Comparison of ENCODE assay signal across 12 mouse cellular contexts in genomic region chr8:11363340-11364126, GRCm38 (mm10). TPM values are rescaled to one million over a fixed set of nuclear protein-coding genes. Genes with fewer than 3 reads are reported as not detected.
DNase-seq lines count a peak whose midpoint lies in the region; ATAC-seq lines count a peak whose summit lies in the region.
"Had no signal": no experiment of that assay in that cellular context is flagged by ENCODE, and none has a peak within 500 bp of the region (broad histone marks: within the 10 kb centered on the region; RNA-seq: fewer than 3 reads in every experiment).

No protein-coding gene starts in this region.

- WGBS in heart, embryonic 12.5 days: 37% methylated on average over 13 of the region's 13 CpGs
- 61% methylated on average over 13 of the region's 13 CpGs for WGBS in midbrain, embryonic 12.5 days
- 57% methylated on average over 13 of the region's 13 CpGs for WGBS in midbrain, embryonic 16.5 days
- 42% methylated on average over 13 of the region's 13 CpGs for WGBS in embryonic facial prominence, embryonic 15.5 days

- peaks cover 69% of the 10 kb centered on the region for H3K4me1 ChIP-seq in heart, embryonic 12.5 days (replicated peaks)
- peaks cover 31% of the 10 kb centered on the region for H3K4me1 ChIP-seq in midbrain, embryonic 12.5 days
- H3K4me1 ChIP-seq in midbrain, embryonic 16.5 days (ENCODE audit: control insufficient read depth, insufficient read depth, low read length): peaks cover 6% of the 10 kb centered on the region
- H3K4me1 ChIP-seq in embryonic facial prominence, embryonic 15.5 days: peaks cover 37% of the 10 kb centered on the region

- no peak overlapping the region for H3K4me2 ChIP-seq in heart, embryonic 12.5 days
- H3K4me2 ChIP-seq in midbrain, embryonic 12.5 days (replicated peaks): no peak overlapping the region
- no peak overlapping the region for H3K4me2 ChIP-seq in midbrain, embryonic 16.5 days (ENCODE audit: low read length)
- H3K4me2 ChIP-seq in embryonic facial prominence, embryonic 15.5 days (replicated peaks): no peak overlapping the region

- H3K9me3 ChIP-seq in heart, embryonic 12.5 days (replicated peaks): no peaks in the 10 kb centered on the region
- H3K9me3 ChIP-seq in midbrain, embryonic 12.5 days: no peaks in the 10 kb centered on the region
- no peaks in the 10 kb centered on the region for H3K9me3 ChIP-seq in midbrain, embryonic 16.5 days (replicated peaks; ENCODE audit: control insufficient read depth, low read length, poor library complexity, severe bottlenecking)
- H3K9me3 ChIP-seq in embryonic facial prominence, embryonic 15.5 days (replicated peaks): no peaks in the 10 kb centered on the region

- 0 out of 2 replicates have a peak, but pooled peaks cover 4% of the 10 kb centered on the region for H3K36me3 ChIP-seq in heart, embryonic 12.5 days
- no peaks in the 10 kb centered on the region for H3K36me3 ChIP-seq in midbrain, embryonic 12.5 days
- H3K36me3 ChIP-seq in midbrain, embryonic 16.5 days (ENCODE audit: control insufficient read depth, insufficient read depth, low read length): no peaks in the 10 kb centered on the region
- no peaks in the 10 kb centered on the region for H3K36me3 ChIP-seq in embryonic facial prominence, embryonic 15.5 days

- ATAC-seq in heart, embryonic 12.5 days (ENCODE audit: insufficient number of reproducible peaks, low FRiP score): no peak
- no peak for ATAC-seq in midbrain, embryonic 12.5 days (ENCODE audit: low FRiP score, low read depth)
- ATAC-seq in midbrain, embryonic 16.5 days: no peak
- no peak for ATAC-seq in embryonic facial prominence, embryonic 15.5 days (ENCODE audit: insufficient number of reproducible peaks, low FRiP score, low TSS enrichment, low read depth)

- no peaks in the 10 kb centered on the region for H3K27me3 ChIP-seq in heart, embryonic 12.5 days (replicated peaks)
- 0 out of 2 replicates have a peak, but pooled peaks cover 2% of the 10 kb centered on the region for H3K27me3 ChIP-seq in midbrain, embryonic 12.5 days
- H3K27me3 ChIP-seq in midbrain, embryonic 16.5 days (ENCODE audit: control insufficient read depth, insufficient read depth, low read depth, low read length): no peaks in the 10 kb centered on the region; the same call in 1 of the 2 replicates
- H3K27me3 ChIP-seq in embryonic facial prominence, embryonic 15.5 days: no peaks in the 10 kb centered on the region

- no peak overlapping the region for H3K4me3 ChIP-seq in heart, embryonic 12.5 days
- H3K4me3 ChIP-seq in midbrain, embryonic 12.5 days: no peak overlapping the region
- no peak overlapping the region for H3K4me3 ChIP-seq in midbrain, embryonic 16.5 days (ENCODE audit: low read depth, low read length)
- H3K4me3 ChIP-seq in embryonic facial prominence, embryonic 15.5 days (replicated peaks): no peak overlapping the region

- no peak overlapping the region for H3K9ac ChIP-seq in heart, embryonic 12.5 days
- no peak overlapping the region for H3K9ac ChIP-seq in midbrain, embryonic 12.5 days (replicated peaks)
- no peak overlapping the region for H3K9ac ChIP-seq in midbrain, embryonic 16.5 days (ENCODE audit: low read depth, low read length)
- H3K9ac ChIP-seq in embryonic facial prominence, embryonic 15.5 days: no peak overlapping the region

- no peak for DNase-seq in heart, postnatal 4 days
- DNase-seq in retina, postnatal 1 day: peak; percentile 72
- DNase-seq in cerebellum, adult 11-12 months: no peak
- no peak for DNase-seq in right cerebral cortex, postnatal 36 days (ENCODE audit: low spot score in 2 of 2)
- DNase-seq: cerebellum, adult 9-10 months; kidney, adult 2 months; lung, postnatal 36 days had no signal

- H3K27ac ChIP-seq in heart, embryonic 12.5 days (ENCODE audit: poor library complexity, severe bottlenecking): peak overlapping the region; percentile 81
- H3K27ac ChIP-seq in midbrain, embryonic 12.5 days (replicated peaks): peak overlapping the region; percentile 49; the same call in 1 of the 2 replicates
- no peak overlapping the region for H3K27ac ChIP-seq in midbrain, embryonic 16.5 days (ENCODE audit: low read length)
- peak overlapping the region; percentile 75 for H3K27ac ChIP-seq in embryonic facial prominence, embryonic 15.5 days (replicated peaks)

RNA-seq across cellular contexts. Expression of gene Col4a1, which starts 50.9 kb away (rescaled TPM):
- 240 and 249 TPM in 2 replicates for polyA plus RNA-seq in heart, embryonic 12.5 days (2016; fragmentation: Nextera tagmentation; extraction: Ambion mirVana)
- total RNA-seq in heart, postnatal 4 days (2021): 1,000 to 10,000 TPM; 1,026 to 1,084 TPM
- polyA plus RNA-seq in midbrain, embryonic 12.5 days (2016; fragmentation: Nextera tagmentation; extraction: Ambion mirVana): 147 and 176 TPM in 2 replicates
- polyA plus RNA-seq in midbrain, embryonic 16.5 days (2015; fragmentation: Nextera tagmentation; extraction: Ambion mirVana): 73.6 and 83.1 TPM in 2 replicates
- 200 and 216 TPM in 2 replicates for polyA plus RNA-seq in embryonic facial prominence, embryonic 15.5 days (2015; fragmentation: Nextera tagmentation; extraction: Ambion mirVana)
- total RNA-seq: neutrophil, adult 5-6 weeks had no signal

RNA-seq across cellular contexts. Expression of gene Col4a2, which starts 50.9 kb away (rescaled TPM):
- 117 and 129 TPM in 2 replicates for polyA plus RNA-seq in heart, embryonic 12.5 days (2016; fragmentation: Nextera tagmentation; extraction: Ambion mirVana)
- total RNA-seq in heart, postnatal 4 days (2021): 100 to 1,000 TPM; 558 to 588 TPM
- 73.3 and 82.0 TPM in 2 replicates for polyA plus RNA-seq in midbrain, embryonic 12.5 days (2016; fragmentation: Nextera tagmentation; extraction: Ambion mirVana)
- polyA plus RNA-seq in midbrain, embryonic 16.5 days (2015; fragmentation: Nextera tagmentation; extraction: Ambion mirVana): 33.8 and 37.8 TPM in 2 replicates
- polyA plus RNA-seq in embryonic facial prominence, embryonic 15.5 days (2015; fragmentation: Nextera tagmentation; extraction: Ambion mirVana): 86.9 and 93.4 TPM in 2 replicates
- total RNA-seq: neutrophil, adult 5-6 weeks had no signal
